Mouse (Mus musculus): ENCODE data around the gene Zfp839. TPM values are rescaled to one million over a fixed set of nuclear protein-coding genes. Genes with fewer than 3 reads are reported as not detected.

The Zfp839 gene
- polyA plus RNA-seq, 1 experiment from 2014 or later, result 6.2 TPM

- peak; percentile 100 for ATAC-seq (ENCODE audit: borderline replicate concordance, extremely low read depth, low FRiP score, low TSS enrichment)
- Histone ChIP-seq H3K27ac (peak within 1 kb of the TSS; percentile 77), H3K4me3 (peak within 1 kb of the TSS; percentile 76), H3K9ac (peak within 1 kb of the TSS; percentile 67), H3K4me2 (peak within 1 kb of the TSS; percentile 81), H3K36me3 (no peaks in the 10 kb centered on the region), H3K27me3 (no peaks in the 10 kb centered on the region), H3K4me1 (peaks cover 21% of the 10 kb centered on the region), H3K9me3 (no peaks in the 10 kb centered on the region)
- under 1% methylated on average over 69 of the region's 74 CpGs for WGBS
Observed at GRCm38 (mm10) chr12:110889036-110890020, 39.3 kb downstream of the Zfp839 start, which contains the start of the genes Cinp and Tecpr2. Gene Cinp, minus strand, starts transcription at chr12:110889145. Gene Tecpr2, plus strand, starts transcription at chr12:110889264.

GRCm38 (mm10) chr12:110891887-110892286, 41.8 kb downstream of the Zfp839 start:
- Histone ChIP-seq H3K4me2 (no peak overlapping the region), H3K4me3 (no peak overlapping the region), H3K27me3 (no peaks in the 10 kb centered on the region), H3K9ac (no peak overlapping the region), H3K27ac (no peak overlapping the region), H3K4me1 (peaks cover 21% of the 10 kb centered on the region), H3K9me3 (no peaks in the 10 kb centered on the region), H3K36me3 (no peaks in the 10 kb centered on the region)
- 88% methylated on average over 1 of the region's 1 CpGs for WGBS
- no peak for ATAC-seq (ENCODE audit: borderline replicate concordance, extremely low read depth, low FRiP score, low TSS enrichment)

- no peaks in the 10 kb centered on the region for H3K27me3 ChIP-seq
- no peak for ATAC-seq (ENCODE audit: borderline replicate concordance, extremely low read depth, low FRiP score, low TSS enrichment)
- WGBS, result 65% methylated on average over 4 of the region's 4 CpGs
Observed at GRCm38 (mm10) chr12:110902106-110902505, 52.1 kb downstream of the Zfp839 start.

GRCm38 (mm10) chr12:110903536-110903935, 53.5 kb downstream of the Zfp839 start:
- Histone ChIP-seq H3K4me2 (no peak overlapping the region), H3K9ac (no peak overlapping the region), H3K4me3 (no peak overlapping the region), H3K36me3 (no peaks in the 10 kb centered on the region), H3K9me3 (no peaks in the 10 kb centered on the region), H3K4me1 (no peaks in the 10 kb centered on the region), H3K27me3 (no peaks in the 10 kb centered on the region), H3K27ac (no peak overlapping the region)
- ATAC-seq (ENCODE audit: borderline replicate concordance, extremely low read depth, low FRiP score, low TSS enrichment), result no peak
- 82% methylated on average over 2 of the region's 2 CpGs for WGBS

More at GRCm38 (mm10) chr12:110902106-110902505, 52.1 kb downstream of the Zfp839 start:
- Histone ChIP-seq H3K4me3 (no peak overlapping the region), H3K4me2 (no peak overlapping the region), H3K36me3 (no peaks in the 10 kb centered on the region; the same call in 1 of the 2 replicates), H3K9ac (no peak overlapping the region), H3K9me3 (no peaks in the 10 kb centered on the region), H3K4me1 (no peaks in the 10 kb centered on the region), H3K27ac (0 out of 2 replicates have a peak overlapping the region, but pooled peaks have one; percentile 7)

GRCm38 (mm10) chr12:110907845-110908244, 57.8 kb downstream of the Zfp839 start:
- no peaks in the 10 kb centered on the region for H3K4me1 ChIP-seq
- no peaks in the 10 kb centered on the region for H3K36me3 ChIP-seq
- WGBS, result 79% methylated on average over 3 of the region's 3 CpGs
- ATAC-seq (ENCODE audit: borderline replicate concordance, extremely low read depth, low FRiP score, low TSS enrichment), result no peak
- H3K4me3 ChIP-seq, result no peak overlapping the region
- no peak overlapping the region for H3K27ac ChIP-seq
- no peak overlapping the region for H3K9ac ChIP-seq
- H3K27me3 ChIP-seq, result no peaks in the 10 kb centered on the region
- H3K4me2 ChIP-seq, result no peak overlapping the region
- no peaks in the 10 kb centered on the region for H3K9me3 ChIP-seq

- Histone ChIP-seq H3K9me3 (no peaks in the 10 kb centered on the region), H3K4me1 (no peaks in the 10 kb centered on the region), H3K36me3 (no peaks in the 10 kb centered on the region), H3K27ac (no peak overlapping the region), H3K9ac (no peak overlapping the region), H3K4me2 (no peak overlapping the region), H3K4me3 (no peak overlapping the region), H3K27me3 (no peaks in the 10 kb centered on the region)
- WGBS, result 96% methylated on average over 2 of the region's 2 CpGs
- ATAC-seq (ENCODE audit: borderline replicate concordance, extremely low read depth, low FRiP score, low TSS enrichment), result no peak
Observed at GRCm38 (mm10) chr12:110909962-110910361, 59.9 kb downstream of the Zfp839 start.

- Histone ChIP-seq H3K4me1 (no peaks in the 10 kb centered on the region), H3K9ac (no peak overlapping the region), H3K4me3 (no peak overlapping the region), H3K4me2 (no peak overlapping the region), H3K9me3 (no peaks in the 10 kb centered on the region), H3K27me3 (no peaks in the 10 kb centered on the region), H3K36me3 (peaks cover 12% of the 10 kb centered on the region), H3K27ac (no peak overlapping the region)
- WGBS, result 64% methylated on average over 9 of the region's 9 CpGs
- no peak for ATAC-seq (ENCODE audit: borderline replicate concordance, extremely low read depth, low FRiP score, low TSS enrichment)
Observed at GRCm38 (mm10) chr12:110915761-110916160, 65.7 kb downstream of the Zfp839 start.

Other genes starting within 250 kb of the Zfp839 start
- 39.5 and 48.9 TPM in 2 replicates for gene Dync1h1, start 248.8 kb upstream of the Zfp839 start, polyA plus RNA-seq (2015; fragmentation: Nextera tagmentation; extraction: Ambion mirVana)
- gene 1700001K19Rik, start 167.6 kb upstream of the Zfp839 start, polyA plus RNA-seq (2015; fragmentation: Nextera tagmentation; extraction: Ambion mirVana), result not detected in 2 replicates
- gene Hsp90aa1, start 147.5 kb upstream of the Zfp839 start, polyA plus RNA-seq (2015; fragmentation: Nextera tagmentation; extraction: Ambion mirVana), result 825 and 899 TPM in 2 replicates
- 21.3 and 23.5 TPM in 2 replicates for gene Wdr20, start 112.3 kb upstream of the Zfp839 start, polyA plus RNA-seq (2015; fragmentation: Nextera tagmentation; extraction: Ambion mirVana)
- 7.1 and 7.4 TPM in 2 replicates for gene Mok, start 9.3 kb upstream of the Zfp839 start, polyA plus RNA-seq (2015; fragmentation: Nextera tagmentation; extraction: Ambion mirVana)
- 73.7 and 79.1 TPM in 2 replicates for gene Cinp, start 38.9 kb downstream of the Zfp839 start, polyA plus RNA-seq (2015; fragmentation: Nextera tagmentation; extraction: Ambion mirVana)
- 3.1 and 3.3 TPM in 2 replicates for gene Tecpr2, start 39.0 kb downstream of the Zfp839 start, polyA plus RNA-seq (2015; fragmentation: Nextera tagmentation; extraction: Ambion mirVana)
- 13.3 and 13.6 TPM in 2 replicates for gene Ankrd9, start 128.8 kb downstream of the Zfp839 start, polyA plus RNA-seq (2015; fragmentation: Nextera tagmentation; extraction: Ambion mirVana)
- gene Rcor1, start 189.1 kb downstream of the Zfp839 start, polyA plus RNA-seq (2015; fragmentation: Nextera tagmentation; extraction: Ambion mirVana), result 10.9 and 11.4 TPM in 2 replicates